Mouse (Mus musculus) embryonic fibroblast, embryonic 13.5 days (primary cell): ENCODE results near the gene Crlf1.

Experiments
- CTCF ChIP-seq: IDR thresholded peaks from 2 replicates; pipeline ENCODE4 v1.5.1; 2011; ENCODE audit warnings: mild to moderate bottlenecking, control low read depth, low read length, moderate library complexity, borderline replicate concordance; ENCODE audit not compliant: insufficient read depth
- POLR2A ChIP-seq: IDR thresholded peaks from 2 replicates; pipeline ENCODE4 v1.6.1; 2011; ENCODE audit warnings: low read depth, mild to moderate bottlenecking, control low read depth, low read length, moderate library complexity

DNA sequence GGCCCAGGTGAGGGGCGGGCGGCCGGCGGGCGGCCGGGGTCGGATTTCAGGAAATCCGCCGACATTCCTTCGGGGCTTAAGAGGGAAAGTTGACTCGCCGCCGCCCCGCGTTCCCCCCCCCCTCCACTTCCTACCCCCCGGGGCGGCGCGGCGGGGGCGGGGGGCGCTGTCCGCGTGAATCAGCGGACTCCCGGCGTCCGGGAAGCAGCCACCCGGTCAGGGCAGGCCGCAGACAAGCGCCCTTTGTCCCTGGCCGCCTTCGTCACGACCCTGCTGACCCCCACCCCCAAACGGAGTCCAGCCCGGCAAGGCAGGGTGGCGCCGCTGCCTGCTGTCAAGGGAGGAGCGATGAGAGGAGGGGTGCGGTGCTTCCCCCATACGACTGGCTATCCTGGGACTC is 3.4 kb upstream of the Crlf1 start:
- TF ChIP-seq CTCF: no peak
- peak; percentile 34 for TF ChIP-seq POLR2A
